Mouse (Mus musculus) heart, embryonic 15.5 days (tissue): ENCODE data around the gene Sin3b. TPM values are rescaled to one million over a fixed set of nuclear protein-coding genes. Genes with fewer than 3 reads are reported as not detected.
"Not testable (repeated sequence)": the region's sequence is repeated elsewhere in the genome, so short reads cannot be mapped to it uniquely, and the experiment has no call there.

ENCODE experiments used
- ATAC-seq: fragments of 200-750 bp; cut with Nextera tagmentation; replicated peaks from 2 replicates; pipeline ENCODE4 v1.8.0; 2017; ENCODE audit warnings: low read depth, moderate TSS enrichment; ENCODE audit not compliant: insufficient number of reproducible peaks, insufficient read depth, low FRiP score
- H3K27ac ChIP-seq: fragments of 300-500 bp; sonication (generic); 2 replicates; pipeline ENCODE4 v1.5.1; 2015; ENCODE audit warnings: mild to moderate bottlenecking, inconsistent platforms
- H3K27me3 ChIP-seq: fragments of 300-500 bp; sonication (generic); 2 replicates; pipeline ENCODE4 v1.6.1; 2015; ENCODE audit warnings: inconsistent platforms
- H3K36me3 ChIP-seq: fragments of 300-500 bp; sonication (generic); 2 replicates; pipeline ENCODE4 v1.6.1; 2015; ENCODE audit warnings: mild to moderate bottlenecking, inconsistent platforms
- H3K4me1 ChIP-seq: fragments of 300-500 bp; sonication (generic); replicated peaks from 2 replicates; pipeline ENCODE4 v1.6.1; 2015; ENCODE audit warnings: inconsistent platforms
- H3K4me2 ChIP-seq: fragments of 300-500 bp; sonication (generic); 2 replicates; pipeline ENCODE4 v1.6.1; 2015; ENCODE audit warnings: inconsistent platforms, mild to moderate bottlenecking, moderate library complexity
- H3K4me3 ChIP-seq: fragments of 300-500 bp; sonication (generic); 2 replicates; pipeline ENCODE4 v1.5.1; 2015; ENCODE audit warnings: mild to moderate bottlenecking, inconsistent platforms
- H3K9ac ChIP-seq: fragments of 300-500 bp; sonication (generic); 2 replicates; pipeline ENCODE4 v1.6.1; 2015; ENCODE audit warnings: mild to moderate bottlenecking, inconsistent platforms
- H3K9me3 ChIP-seq: fragments of 300-500 bp; sonication (generic); replicated peaks from 2 replicates; pipeline ENCODE4 v1.6.1; 2016; ENCODE audit warnings: inconsistent platforms
- WGBS: fragments of 180-500 bp; shearing (Covaris S2); methylation state at CpG from one replicate; pipeline ENCODE4 v1.1.7; 2015; ENCODE audit warnings: mixed read lengths; 5-methylcytosine and 5-hydroxymethylcytosine counted together
- polyA plus RNA-seq: library from polyadenylated mRNA; unstranded; fragments of >200 nt; fragmentation: Nextera tagmentation; extraction: Ambion mirVana; gene quantifications from 2 replicates; pipeline ENCODE4 v1.2.1, GENCODE M21; 2015

The Sin3b gene
- polyA plus RNA-seq = 139 and 161 TPM in 2 replicates

DNA sequence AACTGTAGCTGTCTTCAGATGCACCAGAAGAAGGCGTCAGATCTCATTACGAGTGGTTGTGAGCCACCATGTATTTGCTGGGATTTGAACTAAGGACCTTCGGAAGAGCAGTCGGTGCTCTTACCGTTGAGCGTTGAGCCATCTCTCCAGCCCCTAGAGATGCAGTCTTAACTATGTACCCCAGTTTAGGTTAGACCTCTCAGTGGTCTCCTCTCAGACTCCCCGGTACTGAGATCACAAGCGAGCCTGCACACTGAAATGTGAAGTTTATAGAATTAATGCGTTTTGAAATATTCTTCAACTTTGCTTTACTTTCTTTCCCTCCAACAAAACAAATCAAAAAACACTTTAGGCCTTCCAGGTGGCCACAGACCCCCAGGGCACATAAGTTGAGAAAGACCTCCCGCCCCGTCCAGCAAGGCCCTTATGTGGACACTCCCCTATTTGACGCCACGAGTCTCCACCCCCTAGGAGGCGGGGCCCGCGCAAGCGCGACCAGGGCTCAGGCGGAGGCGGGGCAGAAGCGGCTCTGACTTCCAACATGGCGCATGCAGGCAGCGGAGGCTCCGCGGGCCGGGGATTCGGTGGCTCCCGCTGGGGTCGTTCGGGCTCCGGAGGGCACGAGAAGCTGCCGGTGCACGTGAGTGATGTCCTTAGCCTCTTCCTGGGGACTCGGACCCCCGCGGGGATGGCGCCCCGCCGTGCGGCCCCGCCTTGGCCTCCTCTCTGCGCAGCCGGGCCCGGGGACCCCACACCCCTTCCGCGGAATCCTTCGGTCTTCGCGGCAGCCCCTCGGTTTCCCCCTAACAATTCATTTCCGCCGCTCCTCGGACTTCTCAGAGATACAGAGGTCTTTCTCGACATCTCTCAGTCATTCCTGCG lies at the start of gene Sin3b:
Gene Sin3b, plus strand, starts transcription at position 517 of the 882 bp plus-strand sequence.
- no peaks in the 10 kb centered on the region for H3K9me3 ChIP-seq
- H3K4me1 ChIP-seq = peaks cover 11% of the 10 kb centered on the region
- H3K9ac ChIP-seq = peak within 1 kb of the TSS; percentile 93
- peak; percentile 94 for ATAC-seq
- H3K27ac ChIP-seq = peak within 1 kb of the TSS; percentile 35; the same call in 1 of the 2 replicates
- H3K36me3 ChIP-seq = peaks cover 30% of the 10 kb centered on the region
- peak within 1 kb of the TSS; percentile 93 for H3K4me2 ChIP-seq
- no peaks in the 10 kb centered on the region for H3K27me3 ChIP-seq
- 13% methylated on average over 56 of the region's 56 CpGs for WGBS
- peak within 1 kb of the TSS; percentile 85 for H3K4me3 ChIP-seq

GRCm38 (mm10) chr8:72674184-72674583 lies 48.9 kb upstream of the Sin3b start:
- Histone ChIP-seq H3K9ac (no peak overlapping the region), H3K4me2 (no peak overlapping the region), H3K27me3 (no peaks in the 10 kb centered on the region), H3K9me3 (no peaks in the 10 kb centered on the region), H3K27ac (no peak overlapping the region), H3K36me3 (no peaks in the 10 kb centered on the region), H3K4me3 (no peak overlapping the region), H3K4me1 (no peaks in the 10 kb centered on the region)
- ATAC-seq = no peak
- 86% methylated on average over 2 of the region's 2 CpGs for WGBS

GRCm38 (mm10) chr8:72676436-72676835 lies 46.6 kb upstream of the Sin3b start:
- no peak overlapping the region for H3K9ac ChIP-seq
- H3K4me3 ChIP-seq = no peak overlapping the region
- H3K27me3 ChIP-seq = no peaks in the 10 kb centered on the region
- 45% methylated on average over 4 of the region's 4 CpGs for WGBS
- no peaks in the 10 kb centered on the region for H3K36me3 ChIP-seq
- H3K4me1 ChIP-seq = no peaks in the 10 kb centered on the region
- no peak for ATAC-seq
- H3K4me2 ChIP-seq = no peak overlapping the region
- H3K27ac ChIP-seq = no peak overlapping the region
- H3K9me3 ChIP-seq = no peaks in the 10 kb centered on the region

GRCm38 (mm10) chr8:72676844-72677243 lies 46.2 kb upstream of the Sin3b start:
- H3K9me3 ChIP-seq, H3K4me2 ChIP-seq, H3K9ac ChIP-seq, H3K4me1 ChIP-seq, H3K27ac ChIP-seq, H3K27me3 ChIP-seq, H3K36me3 ChIP-seq, ATAC-seq, H3K4me3 ChIP-seq: not testable (repeated sequence)
- 64% methylated on average over 2 of the region's 2 CpGs for WGBS

DNA sequence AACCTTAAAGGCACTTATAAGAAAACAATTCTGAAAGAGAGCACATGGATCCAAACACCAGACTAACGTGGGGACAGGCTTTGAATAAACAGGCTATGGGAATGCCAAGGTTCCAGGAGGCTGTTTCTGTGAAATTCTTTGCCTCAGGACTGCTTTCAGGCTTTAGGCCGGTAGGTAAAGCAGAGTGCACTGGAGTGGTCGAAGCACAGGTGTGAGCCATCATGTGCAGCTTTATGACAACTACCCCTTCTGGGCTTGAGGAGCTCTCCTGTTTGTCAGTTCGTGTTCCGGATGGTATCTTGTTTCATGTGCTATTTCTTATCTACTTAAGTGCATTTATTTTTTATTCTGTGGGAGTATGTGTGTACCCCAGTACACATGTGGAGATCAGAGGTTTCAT lies 45.8 kb upstream of the Sin3b start:
- no peaks in the 10 kb centered on the region for H3K4me1 ChIP-seq
- no peaks in the 10 kb centered on the region for H3K27me3 ChIP-seq
- WGBS = 55% methylated on average over 5 of the region's 5 CpGs
- H3K9me3 ChIP-seq = no peaks in the 10 kb centered on the region
- H3K27ac ChIP-seq = no peak overlapping the region
- H3K9ac ChIP-seq = no peak overlapping the region
- no peak for ATAC-seq
- H3K36me3 ChIP-seq = no peaks in the 10 kb centered on the region
- H3K4me2 ChIP-seq = no peak overlapping the region
- no peak overlapping the region for H3K4me3 ChIP-seq

DNA sequence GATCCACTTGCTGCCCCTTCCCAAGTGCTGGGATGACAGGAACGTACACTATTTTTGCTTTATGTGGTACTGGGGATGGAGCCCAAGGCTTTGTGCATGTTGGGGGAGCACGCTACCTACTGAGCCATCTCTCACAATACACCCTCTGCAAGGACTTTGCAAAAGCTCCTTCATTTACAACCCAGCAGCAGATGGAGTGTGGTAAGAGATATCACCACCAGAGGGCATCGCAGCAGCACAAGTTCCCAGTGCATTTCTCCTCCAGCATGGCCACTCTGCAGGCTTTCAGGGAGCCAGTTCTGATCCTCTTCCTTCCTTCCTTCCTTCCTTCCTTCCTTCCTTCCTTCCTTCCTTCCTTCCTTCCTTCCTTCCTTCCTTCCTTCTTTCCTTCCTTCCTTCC lies 43.0 kb upstream of the Sin3b start:
- Histone ChIP-seq H3K9me3 (no peaks in the 10 kb centered on the region), H3K9ac (no peak overlapping the region), H3K36me3 (no peaks in the 10 kb centered on the region), H3K27me3 (no peaks in the 10 kb centered on the region), H3K4me2 (no peak overlapping the region), H3K27ac (no peak overlapping the region), H3K4me1 (no peaks in the 10 kb centered on the region), H3K4me3 (no peak overlapping the region)
- ATAC-seq = no peak
- whole genome bisulfite sequencing = 17% methylated on average over 3 of the region's 3 CpGs

GRCm38 (mm10) chr8:72682051-72682687 lies 40.9 kb upstream of the Sin3b start:
- Histone ChIP-seq H3K36me3 (no peaks in the 10 kb centered on the region), H3K9me3 (no peaks in the 10 kb centered on the region), H3K4me2 (no peak overlapping the region), H3K27ac (no peak overlapping the region), H3K4me3 (no peak overlapping the region), H3K4me1 (no peaks in the 10 kb centered on the region), H3K27me3 (no peaks in the 10 kb centered on the region), H3K9ac (no peak overlapping the region)
- ATAC-seq = no peak
- WGBS = 76% methylated on average over 4 of the region's 4 CpGs

DNA sequence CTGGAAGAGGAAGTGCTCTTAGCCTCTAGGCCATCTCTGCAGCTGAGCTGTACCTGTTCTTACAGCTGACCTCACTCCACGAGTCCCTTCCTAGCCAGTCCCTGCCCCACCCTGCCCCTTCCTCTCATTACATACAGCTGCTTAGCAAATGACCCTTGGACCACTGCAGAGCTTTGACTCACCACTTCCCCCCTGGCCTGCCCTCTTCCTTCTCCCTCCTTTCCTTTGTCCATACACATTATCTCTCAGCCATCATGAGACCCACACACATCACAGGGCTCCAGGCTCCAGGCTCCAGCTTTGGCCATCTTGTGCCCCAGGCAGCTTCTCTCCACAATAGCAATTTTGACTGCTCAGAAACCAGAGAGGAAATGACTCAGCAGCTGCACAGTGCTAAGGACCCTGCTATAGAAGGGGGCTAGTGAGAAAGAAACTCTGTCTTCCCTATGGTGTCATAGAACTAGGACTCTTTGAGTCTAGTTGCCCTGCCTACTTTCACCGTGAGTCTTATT lies 40.0 kb upstream of the Sin3b start:
- Histone ChIP-seq H3K4me2 (no peak overlapping the region), H3K4me1 (no peaks in the 10 kb centered on the region), H3K9me3 (no peaks in the 10 kb centered on the region), H3K36me3 (no peaks in the 10 kb centered on the region), H3K27me3 (no peaks in the 10 kb centered on the region), H3K27ac (no peak overlapping the region), H3K4me3 (no peak overlapping the region), H3K9ac (no peak overlapping the region)
- peak; percentile 28; the same call in 1 of the 2 replicates for ATAC-seq
- WGBS = 37% methylated on average over 2 of the region's 2 CpGs

- H3K9me3 ChIP-seq, H3K27ac ChIP-seq, H3K9ac ChIP-seq, H3K27me3 ChIP-seq, H3K4me2 ChIP-seq, H3K36me3 ChIP-seq, ATAC-seq, H3K4me1 ChIP-seq, H3K4me3 ChIP-seq: not testable (repeated sequence)
- WGBS = 85% methylated on average over 5 of the region's 5 CpGs
These were observed 39.4 kb upstream of the Sin3b start for GRCm38 (mm10) chr8:72683572-72684099.

DNA sequence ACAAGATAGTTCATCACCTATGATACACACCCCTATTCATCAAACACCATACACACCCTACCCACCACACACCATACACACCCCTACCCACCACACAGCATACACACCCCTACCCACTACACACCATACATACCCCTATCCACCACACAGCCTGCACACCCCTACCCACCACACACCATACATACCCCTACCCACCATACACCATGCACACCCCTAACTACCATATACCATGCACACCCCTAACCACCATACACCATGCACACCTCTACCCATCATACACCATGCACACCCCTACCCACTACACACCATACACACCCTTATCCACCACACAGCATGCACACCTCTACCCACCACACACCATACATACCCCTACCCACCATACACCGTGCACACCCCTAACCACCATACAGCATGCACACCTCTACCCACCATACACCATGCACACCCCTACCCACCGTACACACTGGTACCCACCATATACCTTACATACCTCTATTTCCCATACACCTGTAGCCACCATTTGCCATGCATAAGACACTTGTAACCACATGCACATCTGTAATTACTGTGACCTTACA lies 24.6 kb upstream of the Sin3b start:
- WGBS = 90% methylated on average over 2 of the region's 2 CpGs
- Histone ChIP-seq H3K27ac (no peak overlapping the region), H3K36me3 (no peaks in the 10 kb centered on the region), H3K9me3 (no peaks in the 10 kb centered on the region), H3K4me1 (no peaks in the 10 kb centered on the region), H3K4me2 (no peak overlapping the region), H3K27me3 (no peaks in the 10 kb centered on the region), H3K4me3 (no peak overlapping the region), H3K9ac (no peak overlapping the region)
- peak; percentile 41; the same call in 1 of the 2 replicates for ATAC-seq

GRCm38 (mm10) chr8:72712569-72712968 lies 10.5 kb upstream of the Sin3b start:
- Histone ChIP-seq H3K4me3 (no peak overlapping the region), H3K9me3 (no peaks in the 10 kb centered on the region), H3K9ac (no peak overlapping the region), H3K4me1 (no peaks in the 10 kb centered on the region), H3K27ac (no peak overlapping the region), H3K27me3 (no peaks in the 10 kb centered on the region), H3K36me3 (no peaks in the 10 kb centered on the region), H3K4me2 (no peak overlapping the region)
- 53% methylated on average over 6 of the region's 6 CpGs for WGBS
- no peak for ATAC-seq
